8 mouse cellular contexts compared by ENCODE assay signal in the genomic region with DNA sequence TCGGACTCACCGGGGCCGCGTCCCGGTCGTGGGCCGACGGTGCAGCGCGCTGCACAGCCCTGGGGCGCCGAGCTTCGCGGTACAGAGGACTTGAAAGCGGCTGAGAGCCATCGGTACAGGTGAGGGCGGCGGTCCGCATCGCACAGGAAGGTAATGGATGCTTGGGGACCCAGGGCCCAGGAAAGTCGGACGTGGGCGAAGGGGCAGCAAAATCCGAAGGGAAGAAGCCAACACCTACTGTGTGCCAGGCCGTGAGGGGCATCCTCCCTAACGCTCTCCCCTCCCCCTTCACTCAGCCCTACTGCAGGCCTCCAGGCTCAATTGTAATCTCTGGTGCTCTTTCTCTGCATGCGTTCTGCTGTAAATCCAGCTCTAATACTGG. TPM values are rescaled to one million over a fixed set of nuclear protein-coding genes. Genes with fewer than 3 reads are reported as not detected.
A peak's percentile ranks its signal among the peaks of the same experiment; 100 is the strongest.
DNase-seq lines count a peak whose midpoint lies in the region; ATAC-seq and TF ChIP-seq lines count a peak whose summit lies in the region.

No protein-coding gene starts in this region.

- peak overlapping the region; percentile 98 for H3K4me3 ChIP-seq in heart, embryonic 11.5 days (ENCODE audit: low read depth, low read length)
- peak overlapping the region; percentile 80 for H3K4me3 ChIP-seq in C2C12 (ENCODE audit: insufficient read depth, poor library complexity, severe bottlenecking)
- peak overlapping the region; percentile 98 for H3K4me3 ChIP-seq in embryonic facial prominence, embryonic 10.5 days
- peak overlapping the region; percentile 97 for H3K4me3 ChIP-seq in intestine, embryonic 16.5 days (ENCODE audit: low read length)
- peak overlapping the region; percentile 99 for H3K4me3 ChIP-seq in neural tube, embryonic 14.5 days (ENCODE audit: low read depth, low read length)

- ATAC-seq in heart, embryonic 11.5 days (replicated peaks; ENCODE audit: insufficient number of reproducible peaks, low FRiP score, low TSS enrichment): peak; percentile 13
- peak; percentile 64 for ATAC-seq in intestine, embryonic 16.5 days
- peak; percentile 45 for ATAC-seq in neural tube, embryonic 14.5 days (ENCODE audit: low read depth)

- peaks cover 64% of the 10 kb centered on the region for H3K79me2 ChIP-seq in C2C12 (ENCODE audit: control insufficient read depth, insufficient read depth)

- peaks cover 16% of the 10 kb centered on the region for H3K4me1 ChIP-seq in heart, embryonic 11.5 days (ENCODE audit: control insufficient read depth, insufficient read depth, low read length)
- H3K4me1 ChIP-seq in embryonic facial prominence, embryonic 10.5 days: peaks cover 38% of the 10 kb centered on the region
- peaks cover 22% of the 10 kb centered on the region for H3K4me1 ChIP-seq in intestine, embryonic 16.5 days (ENCODE audit: control insufficient read depth, insufficient read depth, low read length)
- peaks cover 22% of the 10 kb centered on the region for H3K4me1 ChIP-seq in neural tube, embryonic 14.5 days (ENCODE audit: control insufficient read depth, insufficient read depth, low read length)

- peak overlapping the region; percentile 85 for H3K4me2 ChIP-seq in heart, embryonic 11.5 days
- H3K4me2 ChIP-seq in intestine, embryonic 16.5 days (ENCODE audit: low read depth, low read length): peak overlapping the region; percentile 70
- peak overlapping the region; percentile 74 for H3K4me2 ChIP-seq in neural tube, embryonic 14.5 days (ENCODE audit: low read depth, low read length)

- H3K27ac ChIP-seq in heart, embryonic 11.5 days (ENCODE audit: low read depth, low read length): peak overlapping the region; percentile 99
- peak overlapping the region; percentile 100 for H3K27ac ChIP-seq in embryonic facial prominence, embryonic 10.5 days (replicated peaks)
- peak overlapping the region; percentile 98 for H3K27ac ChIP-seq in intestine, embryonic 16.5 days (ENCODE audit: low read length)
- H3K27ac ChIP-seq in neural tube, embryonic 14.5 days (ENCODE audit: low read depth, low read length): peak overlapping the region; percentile 98

- peaks cover 43% of the 10 kb centered on the region for H3K79me3 ChIP-seq in C2C12 (ENCODE audit: low read depth)

- WGBS in heart, embryonic 11.5 days (ENCODE audit: insufficient replicate concordance): under 1% methylated on average over 27 of the region's 27 CpGs
- WGBS in embryonic facial prominence, embryonic 10.5 days: 0% methylated on average over 27 of the region's 27 CpGs
- 0% methylated on average over 27 of the region's 27 CpGs for WGBS in intestine, embryonic 16.5 days
- WGBS in neural tube, embryonic 14.5 days: under 1% methylated on average over 27 of the region's 27 CpGs

- peaks cover 29% of the 10 kb centered on the region for H3K36me3 ChIP-seq in heart, embryonic 11.5 days (ENCODE audit: control insufficient read depth, insufficient read depth, low read length)
- H3K36me3 ChIP-seq in C2C12 (ENCODE audit: control insufficient read depth, insufficient read depth): peaks cover 42% of the 10 kb centered on the region
- peaks cover 72% of the 10 kb centered on the region for H3K36me3 ChIP-seq in embryonic facial prominence, embryonic 10.5 days (replicated peaks)
- peaks cover 29% of the 10 kb centered on the region for H3K36me3 ChIP-seq in intestine, embryonic 16.5 days (ENCODE audit: control insufficient read depth, insufficient read depth, low read length)
- H3K36me3 ChIP-seq in neural tube, embryonic 14.5 days (ENCODE audit: control insufficient read depth, insufficient read depth, low read length): peaks cover 20% of the 10 kb centered on the region

- H3K9me3 ChIP-seq in heart, embryonic 11.5 days (replicated peaks; ENCODE audit: control insufficient read depth, low read length): no peaks in the 10 kb centered on the region
- H3K9me3 ChIP-seq in embryonic facial prominence, embryonic 10.5 days: peaks cover 27% of the 10 kb centered on the region
- no peaks in the 10 kb centered on the region for H3K9me3 ChIP-seq in intestine, embryonic 16.5 days (ENCODE audit: control insufficient read depth, low read length)
- no peaks in the 10 kb centered on the region for H3K9me3 ChIP-seq in neural tube, embryonic 14.5 days (ENCODE audit: control insufficient read depth, low read length)

- intact Hi-C loops in heart, postnatal 14 days (cut with DNase I): no loop called here

- no peak for DNase-seq in heart, postnatal 14 days
- DNase-seq in embryonic facial prominence, embryonic 10.5 days (ENCODE audit: low spot score): no peak
- DNase-seq in spleen, postnatal 14 days (ENCODE audit: low spot score in 2 of 2): no peak
- no peak for DNase-seq in layer of hippocampus, adult 9-10 months (ENCODE audit: low spot score)

- H3K27me3 ChIP-seq in heart, embryonic 11.5 days (ENCODE audit: control insufficient read depth, insufficient read depth, low read length): no peaks in the 10 kb centered on the region
- H3K27me3 ChIP-seq in C2C12 (ENCODE audit: control insufficient read depth, insufficient read depth, insufficient read length): no peaks in the 10 kb centered on the region
- no peaks in the 10 kb centered on the region for H3K27me3 ChIP-seq in embryonic facial prominence, embryonic 10.5 days (replicated peaks; ENCODE audit: low read depth, poor library complexity, severe bottlenecking)
- H3K27me3 ChIP-seq in intestine, embryonic 16.5 days (replicated peaks; ENCODE audit: control insufficient read depth, insufficient read depth, low read length): no peaks in the 10 kb centered on the region
- 0 out of 2 replicates have a peak, but pooled peaks cover 2% of the 10 kb centered on the region for H3K27me3 ChIP-seq in neural tube, embryonic 14.5 days (ENCODE audit: control insufficient read depth, insufficient read depth, low read length)

- TF ChIP-seq CTCF in C2C12 (IDR thresholded peaks at IDR 0.05; ENCODE audit: control insufficient read depth, insufficient read depth, insufficient read length): no peak

- H3K9ac ChIP-seq in heart, embryonic 11.5 days (ENCODE audit: low read depth, low read length): peak overlapping the region; percentile 98
- H3K9ac ChIP-seq in intestine, embryonic 16.5 days (ENCODE audit: low read depth, low read length): peak overlapping the region; percentile 97
- peak overlapping the region; percentile 96 for H3K9ac ChIP-seq in neural tube, embryonic 14.5 days (replicated peaks; ENCODE audit: low read depth, low read length)

- H3ac ChIP-seq in C2C12 (ENCODE audit: control insufficient read depth, insufficient read length, low read depth): peak overlapping the region; percentile 76

TF ChIP-seq in C2C12, 6 proteins besides CTCF, POLR2A, EP300 and RAD21:
- TF ChIP-seq CEBPB (IDR thresholded peaks at IDR 0.05; ENCODE audit: low read depth) (no peak), MAX (IDR thresholded peaks at IDR 0.05) (no peak)
TF ChIP-seq in C2C12: peak in this region for 0.

RNA-seq across cellular contexts. Expression of gene Sept1, which starts 0.4 kb away (rescaled TPM):
- 19.8 and 23.1 TPM in 2 replicates for polyA plus RNA-seq in heart, embryonic 11.5 days (2014; fragmentation: Nextera tagmentation; extraction: Ambion mirVana)
- total RNA-seq in heart, postnatal 14 days (2021): 10 to 100 TPM in 1 of 2 experiments, 1 to 10 TPM in 1; 7.5 to 18.8 TPM
- 1.7 TPM for polyA plus RNA-seq in C2C12 (2012; fragmentation: generic; extraction: Trizol)
- 27.3 and 30.0 TPM in 2 replicates for polyA plus RNA-seq in embryonic facial prominence, embryonic 10.5 days (2016; fragmentation: Nextera tagmentation; extraction: Ambion mirVana)
- 15.4 and 16.3 TPM in 2 replicates for polyA plus RNA-seq in intestine, embryonic 16.5 days (2015; fragmentation: Nextera tagmentation; extraction: Ambion mirVana)
- polyA plus RNA-seq in neural tube, embryonic 14.5 days (2014; fragmentation: Nextera tagmentation; extraction: Ambion mirVana): 7.2 and 9.1 TPM in 2 replicates

RNA-seq across cellular contexts. Expression of gene Zfp553, which starts 0.5 kb away (rescaled TPM):
- polyA plus RNA-seq in heart, embryonic 11.5 days (2014; fragmentation: Nextera tagmentation; extraction: Ambion mirVana): 12.3 and 14.6 TPM in 2 replicates
- 1 to 10 TPM; 6.9 to 7.0 TPM for total RNA-seq in heart, postnatal 14 days (2021)
- polyA plus RNA-seq in C2C12 (2012; fragmentation: generic; extraction: Trizol): 16.1 TPM
- 73.5 and 75.8 TPM in 2 replicates for polyA plus RNA-seq in embryonic facial prominence, embryonic 10.5 days (2016; fragmentation: Nextera tagmentation; extraction: Ambion mirVana)
- polyA plus RNA-seq in intestine, embryonic 16.5 days (2015; fragmentation: Nextera tagmentation; extraction: Ambion mirVana): 21.6 and 23.6 TPM in 2 replicates
- 21.5 and 24.0 TPM in 2 replicates for polyA plus RNA-seq in neural tube, embryonic 14.5 days (2014; fragmentation: Nextera tagmentation; extraction: Ambion mirVana)

RNA-seq across cellular contexts. Expression of gene Zfp771, which starts 10.7 kb away (rescaled TPM):
- 35.6 and 39.7 TPM in 2 replicates for polyA plus RNA-seq in heart, embryonic 11.5 days (2014; fragmentation: Nextera tagmentation; extraction: Ambion mirVana)
- total RNA-seq in heart, postnatal 14 days (2021): 10 to 100 TPM; 17.8 to 21.3 TPM
- 38.0 TPM for polyA plus RNA-seq in C2C12 (2012; fragmentation: generic; extraction: Trizol)
- polyA plus RNA-seq in embryonic facial prominence, embryonic 10.5 days (2016; fragmentation: Nextera tagmentation; extraction: Ambion mirVana): 65.1 and 69.1 TPM in 2 replicates
- 34.2 and 37.8 TPM in 2 replicates for polyA plus RNA-seq in intestine, embryonic 16.5 days (2015; fragmentation: Nextera tagmentation; extraction: Ambion mirVana)
- polyA plus RNA-seq in neural tube, embryonic 14.5 days (2014; fragmentation: Nextera tagmentation; extraction: Ambion mirVana): 68.1 and 68.8 TPM in 2 replicates

RNA-seq across cellular contexts. Expression of gene Mylpf, which starts 24.7 kb away (rescaled TPM):
- polyA plus RNA-seq in heart, embryonic 11.5 days (2014; fragmentation: Nextera tagmentation; extraction: Ambion mirVana): 27.8 and 37.5 TPM in 2 replicates
- total RNA-seq in heart, postnatal 14 days (2021): 1 to 10 TPM; 1.1 to 4.2 TPM
- 39.4 TPM for polyA plus RNA-seq in C2C12 (2012; fragmentation: generic; extraction: Trizol)
- polyA plus RNA-seq in embryonic facial prominence, embryonic 10.5 days (2016; fragmentation: Nextera tagmentation; extraction: Ambion mirVana): 9.3 and 10.7 TPM in 2 replicates
- 20.3 and 21.0 TPM in 2 replicates for polyA plus RNA-seq in intestine, embryonic 16.5 days (2015; fragmentation: Nextera tagmentation; extraction: Ambion mirVana)
- polyA plus RNA-seq in neural tube, embryonic 14.5 days (2014; fragmentation: Nextera tagmentation; extraction: Ambion mirVana): 8.5 and 12.5 TPM in 2 replicates

RNA-seq across cellular contexts. Expression of gene Tbc1d10b, which starts 25.1 kb away (rescaled TPM):
- polyA plus RNA-seq in heart, embryonic 11.5 days (2014; fragmentation: Nextera tagmentation; extraction: Ambion mirVana): 17.5 and 23.7 TPM in 2 replicates
- 10 to 100 TPM; 29.2 to 30.5 TPM for total RNA-seq in heart, postnatal 14 days (2021)
- polyA plus RNA-seq in C2C12 (2012; fragmentation: generic; extraction: Trizol): 41.4 TPM
- 31.3 and 34.4 TPM in 2 replicates for polyA plus RNA-seq in embryonic facial prominence, embryonic 10.5 days (2016; fragmentation: Nextera tagmentation; extraction: Ambion mirVana)
- 15.5 and 18.4 TPM in 2 replicates for polyA plus RNA-seq in intestine, embryonic 16.5 days (2015; fragmentation: Nextera tagmentation; extraction: Ambion mirVana)
- 28.5 and 29.4 TPM in 2 replicates for polyA plus RNA-seq in neural tube, embryonic 14.5 days (2014; fragmentation: Nextera tagmentation; extraction: Ambion mirVana)

Comparison
In these comparisons a context has a peak if more than half of its experiments do, and no peak if none do; other contexts are left out.
1. ATAC-seq: peak in every context shown above with its lines; median percentile 64 in intestine, embryonic 16.5 days; 45 in neural tube, embryonic 14.5 days; 13 in heart, embryonic 11.5 days.